Mouse (Mus musculus) heart, adult 2 months (tissue): ENCODE data around the gene Polr3c. TPM values are rescaled to one million over a fixed set of nuclear protein-coding genes. Genes with fewer than 3 reads are reported as not detected.
"Not testable (repeated sequence)": the region's sequence is repeated elsewhere in the genome, so short reads cannot be mapped to it uniquely, and the experiment has no call there.

Experiments
- DNase-seq, 2 experiments: peaks; one replicate each; pipeline ENCODE4 v3.0.0; 2021
- H3K27ac ChIP-seq: fragments of 200-600 bp; 2 replicates; pipeline ENCODE4 v1.8.1; 2022
- H3K27me3 ChIP-seq: fragments of 200-500 bp; 2 replicates; pipeline ENCODE4 v1.6.1; 2012; ENCODE audit warnings: mild to moderate bottlenecking, low read length, inconsistent platforms, mixed read lengths; ENCODE audit not compliant: control insufficient read depth, insufficient read depth
- H3K36me3 ChIP-seq: fragments of 200-500 bp; 2 replicates; pipeline ENCODE4 v1.6.1; 2012; ENCODE audit warnings: low read length, inconsistent platforms; ENCODE audit not compliant: control insufficient read depth, insufficient read depth
- H3K4me1 ChIP-seq: fragments of 200-500 bp; 2 replicates; pipeline ENCODE4 v1.6.1; 2011; ENCODE audit warnings: low read length; ENCODE audit not compliant: control insufficient read depth, insufficient read depth
- H3K4me3 ChIP-seq: fragments of 200-600 bp; 2 replicates; pipeline ENCODE4 v1.8.1; 2022
- H3K79me2 ChIP-seq: fragments of 200-500 bp; replicated peaks from 2 replicates; pipeline ENCODE4 v1.6.1; 2012; ENCODE audit warnings: mild to moderate bottlenecking, inconsistent platforms, low read length, moderate library complexity, mixed read lengths; ENCODE audit not compliant: control insufficient read depth, insufficient read depth
- H3K9ac ChIP-seq: fragments of 200-500 bp; 2 replicates; pipeline ENCODE4 v1.6.1; 2012; ENCODE audit warnings: low read depth, mild to moderate bottlenecking, control low read depth, inconsistent platforms, low read length, mixed read lengths
- CTCF ChIP-seq: fragments of 200-600 bp; IDR thresholded peaks from 2 replicates; pipeline ENCODE4 v1.8.1; 2022; ENCODE audit warnings: antibody characterized with exemption, mild to moderate bottlenecking, moderate library complexity
- EP300 ChIP-seq: fragments of 200-500 bp; IDR thresholded peaks from 2 replicates; pipeline ENCODE4 v1.6.1; 2011; ENCODE audit warnings: low read depth, low read length, control low read depth; ENCODE audit not compliant: insufficient read depth
- POLR2A ChIP-seq: fragments of 200-500 bp; IDR thresholded peaks from 2 replicates; pipeline ENCODE4 v1.6.1; 2011; ENCODE audit warnings: mild to moderate bottlenecking, low read depth, low read length, control low read depth; ENCODE audit not compliant: insufficient read depth
- WGBS: fragments of 180-500 bp; shearing (Covaris S2); methylation state at CpG from one replicate; pipeline ENCODE4 v1.1.7; 2018; 5-methylcytosine and 5-hydroxymethylcytosine counted together
- intact Hi-C: fragments of 180-260 bp; cut with DNase I; formaldehyde crosslinking; loops from one replicate; pipeline ENCODE4 v1.15.1; 2025
- polyA plus RNA-seq: library from polyadenylated mRNA; depleted of rRNA; stranded (reverse); fragments of >200 nt; gene quantifications from 2 replicates; pipeline ENCODE4 v1.2.3, GENCODE M21; 2012
- total RNA-seq, 2 experiments: library from RNA; stranded (reverse); gene quantifications; 2 replicates each; pipeline ENCODE4 v1.2.3; 2021

Polr3c gene
- total and polyA plus RNA-seq, 3 experiments, result 21.2 to 24.4 (median 22.4) TPM

DNA sequence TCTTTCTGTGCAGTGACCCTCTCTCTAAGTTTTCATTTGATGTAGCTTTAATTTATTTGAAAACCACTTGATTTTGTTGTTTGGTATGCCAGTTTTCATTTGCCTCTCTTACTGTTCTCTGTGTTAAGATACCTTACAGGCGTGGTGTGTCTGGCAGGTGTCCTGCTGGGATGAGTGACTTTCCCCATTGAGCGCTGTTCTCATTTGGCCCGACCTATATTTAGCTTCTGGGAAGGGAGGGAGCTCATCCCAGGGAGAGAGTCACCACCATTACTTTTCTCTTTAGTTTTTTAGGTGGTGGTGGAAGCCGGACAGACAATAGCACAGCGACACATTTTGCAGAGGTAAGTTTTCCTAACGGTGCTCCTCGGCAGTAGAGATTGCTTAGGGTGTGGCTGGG, 30.3 kb upstream of the Polr3c start:
- peaks cover 1% of the 10 kb centered on the region; the same call in 1 of the 2 replicates for H3K79me2 ChIP-seq
- intact Hi-C loops, result no loop called here
- WGBS, result 59% methylated on average over 7 of the region's 7 CpGs
- H3K36me3 ChIP-seq, result peaks cover 6% of the 10 kb centered on the region
- no peak overlapping the region for H3K9ac ChIP-seq
- peak; percentile 45 to 64 for DNase-seq
- TF ChIP-seq CTCF, result no peak
- no peak for TF ChIP-seq POLR2A
- no peak for TF ChIP-seq EP300
- peak overlapping the region; percentile 72 for H3K27ac ChIP-seq
- no peaks in the 10 kb centered on the region for H3K27me3 ChIP-seq
- peaks cover 4% of the 10 kb centered on the region for H3K4me1 ChIP-seq
- H3K4me3 ChIP-seq, result peak overlapping the region; percentile 30

DNA sequence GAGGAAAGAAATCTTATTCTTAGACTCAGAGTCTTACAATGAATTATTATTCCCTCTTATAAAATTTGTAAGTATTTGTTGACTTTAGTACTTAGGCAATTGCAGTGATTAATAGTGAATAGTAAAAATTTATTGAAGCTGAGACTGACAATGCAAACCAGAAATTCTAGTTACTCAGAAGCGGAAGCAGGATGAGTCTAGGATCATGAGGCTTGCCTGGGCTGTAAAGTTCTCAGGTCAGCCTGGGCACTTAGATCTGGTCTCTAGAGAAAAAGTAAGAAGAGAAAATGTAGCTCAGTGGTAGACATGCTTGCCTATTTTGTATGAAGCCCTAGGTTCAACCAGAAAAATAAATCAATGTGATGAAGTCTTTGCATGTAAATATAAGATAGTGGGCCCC, 28.5 kb upstream of the Polr3c start:
- no peak overlapping the region for H3K4me3 ChIP-seq
- 97% methylated on average over 1 of the region's 1 CpGs for WGBS
- intact Hi-C loops, result no loop called here
- H3K4me1 ChIP-seq, result peaks cover 1% of the 10 kb centered on the region
- H3K9ac ChIP-seq, result no peak overlapping the region
- no peak overlapping the region for H3K27ac ChIP-seq
- DNase-seq, result no peak
- peaks cover 5% of the 10 kb centered on the region for H3K36me3 ChIP-seq
- H3K79me2 ChIP-seq, result no peaks in the 10 kb centered on the region; the same call in 1 of the 2 replicates
- no peaks in the 10 kb centered on the region for H3K27me3 ChIP-seq
- TF ChIP-seq EP300 (no peak), POLR2A (no peak), CTCF (no peak)

GRCm38 (mm10) chr3:96746829-96747228, 19.4 kb upstream of the Polr3c start:
- no peak for TF ChIP-seq EP300
- no peak for TF ChIP-seq CTCF
- TF ChIP-seq POLR2A, result no peak
- Histone ChIP-seq H3K27me3 (no peaks in the 10 kb centered on the region), H3K36me3 (peaks cover 5% of the 10 kb centered on the region), H3K9ac (no peak overlapping the region), H3K4me3 (no peak overlapping the region), H3K79me2 (peaks cover 2% of the 10 kb centered on the region; the same call in 1 of the 2 replicates), H3K27ac (no peak overlapping the region), H3K4me1 (peaks cover 6% of the 10 kb centered on the region)
- WGBS, result 31% methylated on average over 1 of the region's 1 CpGs
- no peak for DNase-seq
- intact Hi-C loops, result no loop called here

DNA sequence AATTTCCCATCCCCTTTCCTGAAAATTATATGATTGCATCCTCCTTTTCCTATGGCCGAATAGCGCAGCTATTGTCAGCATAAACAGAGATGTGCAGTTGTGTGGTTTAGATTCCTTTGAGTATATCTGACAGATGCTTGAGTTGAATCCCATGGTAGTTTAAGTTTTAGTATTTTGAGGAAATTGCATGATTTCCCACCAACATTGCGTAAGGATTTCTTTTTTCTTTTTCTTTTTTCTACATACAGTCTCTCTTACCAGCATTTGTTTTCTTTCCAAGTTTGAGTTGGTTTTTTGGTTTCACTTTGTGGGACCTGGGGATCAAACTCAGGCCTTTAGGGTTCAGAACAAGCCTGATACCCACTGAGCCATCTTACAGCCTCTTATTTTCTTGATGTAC, 16.9 kb upstream of the Polr3c start:
- Histone ChIP-seq H3K27ac (no peak overlapping the region), H3K79me2 (peaks cover 2% of the 10 kb centered on the region; the same call in 1 of the 2 replicates), H3K9ac (no peak overlapping the region), H3K4me3 (no peak overlapping the region), H3K4me1 (peaks cover 8% of the 10 kb centered on the region), H3K36me3 (peaks cover 5% of the 10 kb centered on the region), H3K27me3 (no peaks in the 10 kb centered on the region)
- intact Hi-C loops, result no loop called here
- WGBS, result 79% methylated on average over 3 of the region's 3 CpGs
- DNase-seq, result no peak
- TF ChIP-seq POLR2A, result no peak
- TF ChIP-seq EP300, result no peak
- TF ChIP-seq CTCF, result no peak

DNA sequence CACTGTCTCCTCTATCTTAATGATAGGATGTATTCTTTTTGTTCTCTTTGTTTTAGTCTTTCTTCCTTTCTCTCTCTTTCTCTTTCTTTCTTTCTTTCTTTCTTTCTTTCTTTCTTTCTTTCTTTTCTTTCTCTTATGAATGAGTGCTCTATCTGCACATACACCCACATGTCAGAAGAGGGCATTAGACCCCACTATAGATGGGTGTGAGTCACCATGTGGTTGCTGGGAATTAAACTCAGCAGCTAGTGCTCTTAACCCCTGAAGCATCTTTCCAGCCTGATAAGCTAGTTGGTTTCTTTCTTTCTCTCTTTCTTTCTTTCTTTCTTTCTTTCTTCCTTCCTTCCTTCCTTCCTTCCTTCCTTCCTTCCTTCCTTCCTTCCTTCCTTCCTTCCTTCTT, 12.9 kb upstream of the Polr3c start:
- H3K36me3 ChIP-seq, H3K9ac ChIP-seq, H3K27ac ChIP-seq, DNase-seq, H3K79me2 ChIP-seq, H3K4me3 ChIP-seq, H3K27me3 ChIP-seq, intact Hi-C loops: not testable (repeated sequence)
- peaks cover 16% of the 10 kb centered on the region for H3K4me1 ChIP-seq
- 0 out of 2 replicates have a peak, but pooled peaks have one; percentile 7 for TF ChIP-seq CTCF

DNA sequence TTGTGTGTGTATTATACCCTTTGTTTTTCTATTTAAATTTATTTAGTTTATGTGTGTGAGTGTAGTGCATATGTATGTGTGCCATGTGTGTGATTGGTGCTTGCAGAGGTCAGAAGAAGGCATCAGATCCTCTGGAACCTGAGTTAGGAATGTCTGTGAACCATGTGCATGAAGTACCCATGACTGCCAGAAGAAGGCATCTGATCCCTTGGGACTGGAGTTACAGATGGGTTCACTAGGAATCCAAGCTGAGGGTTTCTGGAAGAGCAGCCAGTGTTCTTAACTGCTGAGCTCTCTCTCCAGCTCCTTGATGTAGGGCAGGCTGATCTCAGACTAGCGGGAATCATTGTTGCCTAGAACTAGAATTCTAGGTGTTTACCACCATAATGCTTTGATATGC, 10.6 kb upstream of the Polr3c start:
- Histone ChIP-seq H3K27ac (no peak overlapping the region), H3K4me3 (no peak overlapping the region), H3K36me3 (peaks cover 14% of the 10 kb centered on the region), H3K79me2 (peaks cover 6% of the 10 kb centered on the region; the same call in 1 of the 2 replicates), H3K4me1 (peaks cover 17% of the 10 kb centered on the region), H3K27me3 (no peaks in the 10 kb centered on the region), H3K9ac (no peak overlapping the region)
- no peak for DNase-seq
- 87% methylated on average over 1 of the region's 1 CpGs for WGBS
- intact Hi-C loops, result loop anchor here (5.0 kb wide), 1 partner anchor 44 kb away; no protein-coding TSS in a partner anchor
- TF ChIP-seq CTCF (peak; percentile 48), POLR2A (no peak)
